Mouse (Mus musculus): ENCODE results near the gene Adrb1.
"Not testable (repeated sequence)": the region's sequence is repeated elsewhere in the genome, so short reads cannot be mapped to it uniquely, and the experiment has no call there.

Adrb1 gene

DNA sequence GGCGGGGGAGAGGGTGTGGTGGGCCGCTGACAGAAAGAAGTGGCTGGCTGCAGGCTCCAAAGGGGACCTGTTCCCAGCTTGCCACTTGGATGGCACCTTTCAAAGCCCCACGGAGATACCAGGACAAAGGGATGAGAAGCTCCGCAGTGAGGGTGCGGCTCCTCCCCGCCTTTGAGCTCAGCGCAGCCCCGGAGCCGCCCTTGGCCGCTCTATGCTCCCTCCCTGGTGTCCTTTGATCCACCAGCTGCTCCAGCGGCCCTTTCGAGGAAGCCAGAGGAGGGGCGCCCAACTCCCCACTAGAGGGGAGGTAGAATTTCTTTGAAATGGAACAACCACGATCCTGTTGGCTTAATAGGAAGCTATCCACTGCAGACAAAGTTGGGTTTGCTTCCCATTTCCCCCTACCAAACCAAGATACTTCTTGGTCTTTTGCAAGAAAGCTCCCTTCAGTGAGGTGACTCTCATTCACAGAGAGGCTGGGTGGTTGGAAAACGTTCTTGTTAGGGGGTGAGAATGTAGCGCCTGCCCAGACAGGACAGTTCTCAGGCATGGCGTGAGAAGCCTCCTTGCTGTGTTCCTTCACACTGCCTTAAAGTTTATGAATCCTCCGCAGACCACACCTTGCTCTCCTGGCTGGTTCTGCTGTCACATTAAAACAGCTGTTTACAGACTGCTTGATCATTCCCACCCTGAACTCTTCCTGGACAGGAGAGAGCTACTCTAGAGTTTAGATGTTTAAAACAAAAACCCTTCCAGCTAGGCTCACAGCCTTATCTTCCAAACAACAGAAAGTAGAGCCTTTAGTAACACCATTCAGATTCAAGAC lies 54.1 kb downstream of the Adrb1 start:
- Histone ChIP-seq H3K27me3 (ENCODE audit: control insufficient read depth, insufficient read depth, low read length, poor library complexity, severe bottlenecking) (no peaks in the 10 kb centered on the region), H3K36me3 (ENCODE audit: control insufficient read depth, insufficient read depth, low read length, poor library complexity, severe bottlenecking) (no peaks in the 10 kb centered on the region)
- DNase-seq (ENCODE audit: low read depth, low spot score) = no peak

DNA sequence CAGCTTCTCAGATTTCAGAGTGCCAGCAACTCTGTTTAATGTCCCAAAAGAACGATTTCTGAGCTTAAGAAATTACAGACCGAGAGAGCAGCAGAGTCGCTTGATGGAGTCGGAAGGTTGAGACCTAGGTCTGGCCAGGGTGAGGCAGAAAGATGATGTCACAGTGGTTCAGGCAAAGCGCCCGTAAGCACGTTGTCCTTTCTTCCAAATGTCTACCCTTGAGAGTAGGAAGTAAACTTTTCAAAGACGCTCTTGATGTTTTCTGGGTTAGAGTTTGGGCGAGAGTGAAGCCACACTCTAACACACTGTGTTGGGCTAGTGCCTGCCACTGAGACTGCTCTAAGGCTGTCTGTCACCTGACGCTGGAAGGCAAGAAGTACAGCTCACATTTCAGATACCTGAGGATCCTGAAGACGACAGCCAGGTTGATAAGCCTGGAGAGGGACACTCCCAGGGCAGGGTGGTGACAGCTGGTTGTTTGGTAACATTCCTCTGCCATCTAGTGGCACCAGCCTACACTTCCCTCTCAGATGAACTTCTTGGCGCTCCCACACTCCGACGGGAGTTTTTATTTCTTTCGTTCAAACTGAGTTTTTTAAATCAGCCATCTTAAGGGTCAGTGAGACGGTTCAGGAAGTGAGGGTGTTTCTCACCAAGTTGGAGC lies 54.9 kb downstream of the Adrb1 start:
- DNase-seq (ENCODE audit: low read depth, low spot score) = peak; percentile 72
- Histone ChIP-seq H3K27me3 (ENCODE audit: control insufficient read depth, insufficient read depth, low read length, poor library complexity, severe bottlenecking) (no peaks in the 10 kb centered on the region), H3K36me3 (ENCODE audit: control insufficient read depth, insufficient read depth, low read length, poor library complexity, severe bottlenecking) (no peaks in the 10 kb centered on the region)

DNA sequence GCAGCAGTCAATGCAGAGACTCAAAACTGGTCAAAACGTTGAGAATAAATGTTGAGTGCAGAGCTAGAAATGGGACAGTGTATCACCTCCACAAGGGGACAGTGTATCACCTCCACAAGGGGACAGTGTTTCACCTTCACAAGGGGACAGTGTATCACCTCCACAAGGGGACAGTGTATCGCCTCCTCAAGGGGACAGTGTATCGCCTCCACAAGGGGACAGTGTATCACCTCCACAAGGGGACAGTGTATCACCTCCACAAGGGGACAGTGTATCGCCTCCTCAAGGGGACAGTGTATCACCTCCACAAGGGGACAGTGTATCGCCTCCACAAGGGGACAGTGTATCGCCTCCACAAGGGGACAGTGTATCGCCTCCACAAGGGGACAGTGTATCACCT lies 56.5 kb downstream of the Adrb1 start:
- not testable (repeated sequence) for H3K36me3 ChIP-seq (ENCODE audit: control insufficient read depth, insufficient read depth, low read length, poor library complexity, severe bottlenecking); DNase-seq (ENCODE audit: low read depth, low spot score)

More for the DNA sequence above, 56.5 kb downstream of the Adrb1 start:
- H3K27me3 ChIP-seq (ENCODE audit: control insufficient read depth, insufficient read depth, low read length, poor library complexity, severe bottlenecking) = not testable (repeated sequence)

Data from splenic B cell, adult 2 months (primary cell).